Mouse (Mus musculus): ENCODE results near the gene Apba1.

Apba1 gene

DNA sequence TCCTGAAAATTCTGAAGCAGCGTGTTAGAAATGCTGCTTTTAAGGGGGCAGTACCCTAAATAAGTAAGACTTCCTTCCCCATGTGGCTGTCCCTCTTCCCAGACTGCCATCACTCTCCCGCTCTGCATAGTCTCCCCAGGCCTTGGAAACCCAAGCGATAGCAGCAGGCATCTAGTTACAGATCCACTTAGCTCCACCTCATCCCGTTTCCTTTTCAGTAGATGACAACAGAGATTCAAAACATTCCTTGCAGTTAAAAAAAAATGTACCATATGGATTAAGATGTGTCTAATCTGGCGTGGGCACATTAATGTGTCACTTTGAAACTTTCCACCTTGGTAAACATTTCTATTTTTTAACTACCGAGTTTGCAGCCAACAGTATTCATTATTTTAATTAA is 48.1 kb downstream of the Apba1 start:
- no peak for DNase-seq (ENCODE audit: low spot score in 2 of 2)

GRCm38 (mm10) chr19:23807371-23807770 is 48.7 kb downstream of the Apba1 start:
- DNase-seq (ENCODE audit: low spot score in 2 of 2) = no peak

DNA sequence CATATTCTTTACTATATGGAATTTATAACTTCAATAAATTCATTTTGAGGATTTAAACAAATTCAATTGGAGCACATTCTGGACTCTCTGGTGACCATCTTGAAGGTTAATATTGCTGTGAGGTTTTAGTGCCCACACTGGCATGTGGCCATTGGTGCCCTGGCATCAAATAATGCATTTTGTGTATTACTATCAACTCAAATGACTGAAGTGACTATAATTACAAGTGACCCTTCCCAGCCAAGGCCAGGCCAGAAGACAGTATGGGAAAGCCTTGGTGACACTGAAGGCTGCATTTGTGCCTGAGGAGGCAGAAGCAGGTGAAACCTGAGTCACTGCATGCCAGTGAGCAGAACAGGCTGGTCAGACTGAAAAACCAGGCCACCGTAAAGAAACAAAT is 50.5 kb downstream of the Apba1 start:
- DNase-seq (ENCODE audit: low spot score in 2 of 2) = no peak

- DNase-seq (ENCODE audit: low spot score in 2 of 2) = no peak
Observed at GRCm38 (mm10) chr19:23810512-23810911, 51.8 kb downstream of the Apba1 start.

DNA sequence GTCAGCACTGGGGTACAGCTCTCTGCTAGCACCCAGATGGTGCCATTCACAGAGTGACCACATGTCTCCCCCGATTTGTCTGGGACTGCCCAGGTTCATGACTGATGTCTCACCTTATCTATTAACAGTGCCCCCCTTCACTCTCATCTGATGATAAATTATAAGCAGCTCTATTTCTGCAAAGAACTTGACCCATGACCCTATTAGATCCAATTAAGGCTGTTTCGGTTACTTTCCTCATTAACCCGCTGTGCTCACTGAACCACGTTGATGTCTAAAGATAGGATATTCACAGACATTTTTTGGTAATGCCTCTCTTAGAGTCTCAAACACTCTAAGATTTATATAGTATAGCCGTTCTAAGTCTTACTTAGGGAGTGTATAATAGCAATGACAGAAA is 52.3 kb downstream of the Apba1 start:
- DNase-seq (ENCODE audit: low spot score in 2 of 2) = no peak

GRCm38 (mm10) chr19:23816762-23817161 is 58.1 kb downstream of the Apba1 start:
- DNase-seq (ENCODE audit: low spot score in 2 of 2) = no peak

DNA sequence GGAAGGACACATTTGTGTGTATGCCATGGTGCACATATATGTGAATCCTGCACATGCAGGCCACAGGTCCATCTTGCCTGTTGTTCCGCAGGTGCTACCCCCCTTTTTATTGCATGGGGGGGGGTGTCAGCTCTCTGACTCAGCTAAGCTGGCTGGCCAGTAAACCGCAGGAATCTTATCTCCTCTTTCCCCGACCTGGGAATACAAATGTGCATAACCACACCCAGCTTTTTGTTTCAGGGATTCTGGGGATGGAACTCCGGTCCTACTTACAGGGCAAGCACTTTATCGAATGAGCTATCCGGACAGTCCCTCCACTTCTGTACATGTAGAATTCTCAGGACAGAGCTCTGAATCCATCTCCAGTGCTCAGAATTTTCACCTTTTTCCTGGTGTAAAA is 58.5 kb downstream of the Apba1 start:
- no peak for DNase-seq (ENCODE audit: low spot score in 2 of 2)

DNA sequence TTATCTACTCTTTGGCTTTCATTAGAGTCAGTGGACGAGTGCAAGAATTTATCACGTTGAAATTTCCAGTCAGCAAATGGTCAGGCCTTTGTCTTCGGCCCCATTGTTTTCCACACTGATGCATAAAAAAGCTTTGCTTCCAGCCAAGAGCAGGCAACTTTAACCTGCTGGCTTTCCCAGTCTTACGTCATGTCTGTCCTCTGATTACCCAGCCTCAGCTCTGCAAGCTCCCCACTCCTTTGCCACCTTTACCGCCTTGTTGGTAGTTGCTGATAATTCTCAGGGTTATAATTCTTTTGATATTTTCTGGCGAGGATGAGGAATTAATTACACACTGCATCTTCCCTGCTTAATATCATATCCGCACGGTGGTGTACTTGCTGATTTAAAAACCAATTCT is 61.2 kb downstream of the Apba1 start:
- DNase-seq (ENCODE audit: low spot score in 2 of 2) = no peak

DNA sequence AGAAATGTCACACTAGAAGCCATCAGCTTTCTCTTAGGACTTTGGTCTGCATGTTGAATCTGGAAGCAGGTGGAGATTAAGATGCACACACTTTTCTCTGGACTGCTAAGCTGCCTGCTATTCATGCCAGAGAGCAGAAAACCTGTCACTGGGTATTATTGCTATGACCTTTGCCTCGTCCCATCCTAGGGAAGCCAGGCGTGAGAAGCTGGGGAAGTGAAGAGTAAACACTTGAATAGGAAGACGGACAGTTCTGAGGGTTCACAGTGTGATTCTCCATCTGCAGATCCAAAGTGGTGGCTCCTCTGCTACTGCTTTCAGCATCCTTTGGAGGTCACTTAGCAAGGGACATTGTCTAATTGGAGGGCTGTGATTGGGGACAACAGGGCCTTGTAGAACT is 63.8 kb downstream of the Apba1 start:
- no peak for DNase-seq (ENCODE audit: low spot score in 2 of 2)

DNA sequence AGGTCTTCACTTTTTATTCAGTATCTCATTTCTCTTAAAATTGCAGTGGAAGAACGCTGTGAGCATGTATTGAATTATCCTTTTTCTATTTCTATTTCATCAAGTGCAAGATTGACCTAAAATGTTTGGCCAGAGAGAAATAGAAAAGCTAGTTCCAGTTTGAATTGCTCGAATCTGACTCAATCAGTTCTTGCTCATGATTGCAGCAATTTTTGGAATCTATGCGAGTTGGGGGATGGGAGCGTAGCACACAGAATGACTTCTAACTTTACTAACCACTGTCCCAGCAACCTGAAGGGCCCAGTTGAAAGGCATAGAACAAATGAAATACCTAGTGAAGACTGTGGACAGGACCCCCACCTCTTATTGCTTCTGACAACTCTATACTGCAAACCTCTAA is 64.8 kb downstream of the Apba1 start:
- no peak for DNase-seq (ENCODE audit: low spot score in 2 of 2)

- DNase-seq (ENCODE audit: low spot score in 2 of 2) = no peak
Observed at GRCm38 (mm10) chr19:23826251-23826650, 67.6 kb downstream of the Apba1 start.

- DNase-seq (ENCODE audit: low spot score in 2 of 2) = no peak
Observed at GRCm38 (mm10) chr19:23830761-23831160, 72.1 kb downstream of the Apba1 start.

DNA sequence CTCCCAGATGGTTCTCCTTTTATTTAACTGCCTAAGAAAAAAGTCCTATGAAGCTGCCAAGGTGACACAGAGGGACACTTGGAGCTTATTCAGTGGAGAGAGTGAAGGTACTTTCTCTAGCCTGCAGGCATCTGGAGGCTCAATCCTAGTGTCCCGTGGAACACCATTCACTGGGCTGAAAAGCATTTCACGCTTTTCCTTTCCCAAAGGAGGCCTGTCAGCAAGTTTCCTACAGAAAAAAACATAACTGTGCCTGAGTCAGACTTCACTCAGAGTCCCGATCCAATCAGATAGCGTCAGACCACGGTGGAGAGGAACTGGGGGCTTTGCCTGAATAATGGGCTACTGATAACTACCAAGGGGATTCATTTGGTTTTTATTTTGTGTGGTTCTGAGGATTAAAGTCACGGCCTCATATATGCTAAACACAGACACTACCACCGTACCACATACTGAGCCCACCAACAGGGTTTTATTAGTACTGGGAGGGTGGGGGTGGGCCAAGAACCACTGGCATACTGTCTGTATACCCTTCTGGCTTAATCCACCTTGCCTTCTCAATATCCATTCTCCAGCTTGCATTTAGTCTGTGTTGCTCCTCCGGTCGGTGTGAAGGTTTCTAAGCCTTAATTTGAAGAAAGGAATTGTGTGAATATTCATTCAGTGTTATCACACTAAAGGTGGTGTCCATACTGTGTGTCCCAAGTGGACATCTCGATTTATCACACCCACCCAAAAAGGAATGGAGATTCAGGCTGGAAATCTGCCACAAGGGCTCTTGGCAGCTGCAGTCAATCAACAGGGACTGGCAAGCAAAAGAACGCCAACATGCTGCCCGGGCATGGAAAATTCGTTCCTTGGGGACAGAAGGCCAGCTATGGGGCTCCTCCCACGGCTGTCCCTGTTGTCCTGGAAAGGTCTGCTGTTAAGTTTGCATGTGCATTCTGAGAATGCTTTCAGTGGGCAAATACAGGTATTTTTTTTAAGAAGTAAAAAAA is 75.3 kb downstream of the Apba1 start:
- peak; percentile 56 to 63 for DNase-seq (ENCODE audit: low spot score in 2 of 2)

DNA sequence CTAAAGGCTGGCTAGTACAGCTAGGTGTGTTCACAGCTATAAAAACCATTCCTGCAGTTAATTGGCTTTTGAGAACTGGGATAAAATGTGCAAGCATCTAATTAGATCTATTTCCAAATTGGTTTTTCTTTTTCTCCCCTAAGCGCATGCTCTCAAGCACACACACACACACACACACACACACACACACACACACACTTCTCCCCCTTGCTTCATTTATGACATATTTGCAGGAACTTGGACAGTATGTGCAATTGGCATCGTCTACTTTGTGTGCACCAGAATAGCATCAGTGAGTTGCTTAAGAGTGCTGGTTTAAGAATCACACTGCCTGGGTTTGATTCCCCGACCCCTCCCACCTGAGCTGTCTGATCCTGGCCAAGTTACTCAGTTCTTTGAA is 76.0 kb downstream of the Apba1 start:
- DNase-seq (ENCODE audit: low spot score in 2 of 2) = peak; percentile 50 to 76

- no peak for DNase-seq (ENCODE audit: low spot score in 2 of 2)
Observed at GRCm38 (mm10) chr19:23855832-23856231, 97.1 kb downstream of the Apba1 start.

GRCm38 (mm10) chr19:23858091-23858490 is 99.4 kb downstream of the Apba1 start:
- DNase-seq (ENCODE audit: low spot score in 2 of 2) = no peak

DNA sequence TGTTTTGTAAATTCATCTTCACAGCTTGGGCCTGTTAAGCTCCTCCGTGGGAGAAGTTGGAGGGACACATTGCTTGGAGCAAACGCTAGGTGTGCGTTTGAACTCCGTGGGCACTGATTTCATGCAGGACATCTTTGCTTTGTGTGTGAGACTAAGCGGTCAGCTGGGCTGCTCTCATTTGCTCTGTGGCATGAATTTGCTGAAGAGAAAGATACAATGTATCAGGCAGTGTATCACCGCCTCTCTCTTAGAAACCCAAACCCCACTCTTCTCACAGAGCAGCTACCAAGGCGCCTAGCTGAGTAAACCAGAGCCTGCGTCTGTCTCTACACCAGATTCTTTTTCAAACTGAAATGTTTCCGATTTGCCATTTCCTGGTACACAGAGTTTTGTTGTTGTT is 100.1 kb downstream of the Apba1 start:
- DNase-seq (ENCODE audit: low spot score in 2 of 2) = no peak

DNA sequence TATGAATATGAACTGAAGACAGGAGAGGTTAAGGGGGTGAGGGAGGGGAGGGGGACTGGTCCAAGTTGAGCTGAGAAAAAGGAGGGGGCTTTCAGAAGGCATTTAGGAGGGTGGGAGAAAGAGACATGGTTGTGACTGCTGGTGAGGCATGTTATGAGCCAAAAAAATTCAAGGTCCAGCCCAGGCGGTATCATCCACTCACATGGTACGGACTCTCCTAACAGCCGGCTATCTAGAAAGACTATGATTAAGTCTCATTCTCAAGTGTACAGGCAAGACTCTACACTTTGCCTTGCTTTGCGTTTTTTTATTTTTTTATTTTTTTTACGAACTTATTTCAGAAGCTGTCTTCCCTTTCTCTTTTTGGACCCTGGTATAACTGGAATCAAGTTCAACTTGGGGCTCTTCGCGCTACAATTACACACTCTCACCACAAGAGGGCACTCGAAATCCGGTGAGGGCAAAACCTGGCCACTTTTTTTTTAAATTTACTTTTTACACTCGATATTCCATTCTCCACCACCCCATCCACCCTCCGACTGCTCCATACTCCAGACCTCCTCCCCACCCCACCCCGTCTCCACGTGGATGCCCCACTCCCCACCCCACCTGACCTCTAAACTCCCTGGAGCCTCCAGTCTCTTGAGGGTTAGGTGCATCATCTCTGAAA is 101.6 kb downstream of the Apba1 start:
- DNase-seq (ENCODE audit: low spot score in 2 of 2) = peak in 1 of 2 experiments; percentile 59

DNA sequence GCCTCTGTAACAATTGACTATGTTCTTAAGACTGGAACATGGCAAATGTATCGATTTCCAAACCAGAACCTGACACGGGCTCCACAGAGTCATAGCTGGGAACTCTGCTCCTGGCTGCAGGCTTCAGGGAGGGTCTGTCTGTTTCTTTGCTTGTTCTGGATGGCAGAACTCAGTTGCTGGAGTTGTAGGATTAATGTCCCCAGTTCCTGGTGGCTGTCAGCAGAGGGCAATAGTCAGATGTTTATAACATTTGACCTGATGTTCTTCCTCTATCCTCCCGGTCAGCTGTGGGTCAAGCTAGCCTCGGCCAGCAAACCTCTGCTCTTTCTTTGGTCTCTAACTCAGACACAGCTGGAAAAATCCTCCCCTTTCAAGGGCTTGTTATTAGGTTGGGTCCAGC is 104.0 kb downstream of the Apba1 start:
- DNase-seq (ENCODE audit: low spot score in 2 of 2) = no peak

GRCm38 (mm10) chr19:23863959-23864358 is 105.3 kb downstream of the Apba1 start:
- DNase-seq (ENCODE audit: low spot score in 2 of 2) = peak; percentile 66 to 69

DNA sequence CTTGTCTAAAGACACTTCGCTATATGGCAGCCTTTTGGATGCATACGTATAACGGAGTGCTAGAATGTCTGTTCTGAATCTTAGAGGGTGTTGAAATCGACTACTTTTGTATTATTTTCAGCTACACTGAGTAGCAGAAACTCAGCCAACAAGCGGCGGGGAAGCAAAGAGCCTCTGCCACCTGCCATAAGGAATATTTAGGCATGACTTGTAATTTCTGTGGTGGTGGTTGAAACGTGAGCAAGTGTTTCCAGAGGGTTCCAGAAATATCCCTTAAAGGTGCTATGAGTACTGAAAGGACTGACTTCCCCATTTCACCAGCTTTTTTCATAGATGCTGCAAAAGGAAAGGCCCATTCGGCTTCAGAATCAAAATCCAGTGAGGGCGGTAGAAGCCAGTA is 107.4 kb downstream of the Apba1 start:
- peak; percentile 48 to 74 for DNase-seq (ENCODE audit: low spot score in 2 of 2)

- DNase-seq (ENCODE audit: low spot score in 2 of 2) = peak; percentile 46 to 58
Observed at GRCm38 (mm10) chr19:23867052-23867451, 108.4 kb downstream of the Apba1 start.

DNA sequence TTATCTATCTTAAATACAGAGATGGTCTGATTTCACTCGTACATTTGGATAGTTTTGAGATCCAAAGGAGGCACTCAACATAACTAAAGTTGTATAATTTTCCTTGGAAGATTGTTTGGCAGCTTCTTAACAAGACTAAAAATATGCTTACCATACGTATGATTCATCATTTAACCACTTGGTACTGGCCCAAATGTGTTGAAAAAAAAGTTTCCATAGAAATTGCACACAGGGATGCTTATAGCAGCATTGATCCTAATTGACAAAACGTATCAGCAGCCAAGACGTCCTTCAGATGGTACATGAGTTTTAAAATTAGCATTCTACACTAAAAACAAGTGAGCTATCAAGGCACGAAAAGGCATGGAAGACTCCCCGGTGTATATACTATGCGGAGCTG is 108.9 kb downstream of the Apba1 start:
- DNase-seq (ENCODE audit: low spot score in 2 of 2) = no peak

All from right cerebral cortex, postnatal 10 days (tissue).